Mouse (Mus musculus) cerebellum, adult 2 months (tissue): ENCODE results near the gene C130050O18Rik.

ENCODE experiments used
- CTCF ChIP-seq: fragments of 200-500 bp; IDR thresholded peaks from 2 replicates; pipeline ENCODE4 v1.5.1; 2011; ENCODE audit warnings: low read depth, mild to moderate bottlenecking, control low read depth, low read length, moderate library complexity, borderline replicate concordance; ENCODE audit not compliant: insufficient read depth
- POLR2A ChIP-seq: fragments of 200-500 bp; IDR thresholded peaks from 2 replicates; pipeline ENCODE4 v1.6.1; 2011; ENCODE audit warnings: low read length, control low read depth, borderline replicate concordance; ENCODE audit not compliant: insufficient read depth

- no peak for TF ChIP-seq CTCF
- TF ChIP-seq POLR2A: no peak
These were observed 37.9 kb downstream of the C130050O18Rik start for GRCm38 (mm10) chr5:139442962-139443361.
